Mouse (Mus musculus) right cerebral cortex, postnatal 14 days (tissue): ENCODE results near the gene Rdh1.
A peak's percentile ranks its signal among the peaks of the same experiment; 100 is the strongest.

ENCODE experiments used
- DNase-seq: peaks from one replicate; pipeline ENCODE4 v3.0.0; 2022

Gene Rdh1

DNA sequence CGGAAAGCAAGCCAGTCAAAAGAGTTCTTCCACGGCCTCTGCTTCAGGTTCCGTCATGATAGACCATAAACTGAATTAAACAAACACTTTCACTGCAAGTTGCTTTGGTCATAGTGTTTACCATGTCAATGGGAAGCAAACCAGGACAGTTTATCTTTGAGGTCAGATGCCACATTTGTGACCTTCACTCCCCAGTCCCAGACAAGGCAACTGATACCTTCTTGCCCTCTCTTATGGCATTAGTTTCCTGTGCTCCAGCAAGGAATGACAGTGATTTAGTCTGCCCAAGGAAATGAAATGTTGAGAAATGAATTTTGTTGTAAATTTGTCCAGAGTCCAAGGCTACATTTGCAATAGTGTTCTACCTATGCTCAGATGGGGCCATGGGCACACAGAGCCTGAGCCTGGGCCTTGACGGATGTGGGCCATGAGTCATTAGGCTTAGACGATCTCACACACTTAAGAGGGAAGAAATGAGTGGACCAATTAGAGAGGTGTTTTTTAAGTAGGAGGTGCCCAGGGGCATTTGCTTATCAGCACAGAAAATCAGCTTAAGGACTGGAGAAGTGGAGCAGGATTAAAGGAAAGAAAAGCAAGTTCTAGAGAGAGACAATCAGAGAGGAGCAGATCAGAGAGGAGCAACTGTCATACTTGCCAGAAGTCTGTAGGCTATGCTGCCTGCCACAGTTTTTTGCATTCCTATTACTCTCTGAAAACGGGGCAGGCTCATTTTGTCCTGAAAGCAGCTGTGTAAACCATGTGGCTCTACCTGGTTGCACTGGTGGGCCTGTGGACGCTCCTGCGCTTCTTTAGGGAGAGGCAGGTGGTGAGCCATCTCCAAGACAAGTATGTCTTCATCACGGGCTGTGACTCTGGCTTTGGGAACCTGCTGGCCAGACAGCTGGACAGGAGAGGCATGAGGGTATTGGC is at the start of gene Rdh1, which contains the start of gene Rdh16f1:
Rdh1 (plus strand) TSS at position 541 of the 930 bp plus-strand sequence.
Rdh16f1 (plus strand) TSS at position 607 of the 930 bp plus-strand sequence.
- DNase-seq: no peak

GRCm38 (mm10) chr10:127710331-127710730 is 49.2 kb upstream of the Rdh1 start:
- no peak for DNase-seq

GRCm38 (mm10) chr10:127712736-127713135 is 46.8 kb upstream of the Rdh1 start:
- no peak for DNase-seq

- DNase-seq: no peak
These were observed 37.7 kb upstream of the Rdh1 start for GRCm38 (mm10) chr10:127721671-127722418.

DNA sequence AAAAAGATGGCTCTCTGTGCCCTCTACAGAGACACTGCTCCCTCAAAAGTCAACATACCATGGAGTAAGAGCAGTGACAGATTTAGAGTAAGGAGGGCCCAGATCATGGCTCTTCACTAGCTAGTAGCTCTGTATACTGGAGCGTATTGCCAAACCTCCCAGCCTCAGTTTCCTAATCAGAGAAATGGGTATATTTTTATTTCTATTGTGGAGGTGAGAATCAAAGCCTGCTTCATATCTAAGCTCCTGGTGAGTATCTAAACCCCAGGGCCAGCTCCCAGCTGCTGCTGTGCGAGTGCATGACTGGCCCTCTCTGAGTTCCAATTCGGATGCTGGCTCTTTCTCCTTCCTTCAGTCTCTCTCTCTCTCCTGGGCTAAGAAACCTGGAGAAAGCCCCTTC is 35.3 kb upstream of the Rdh1 start, which contains the start of gene Tac2:
Tac2 (plus strand) TSS at position 301 of the 400 bp plus-strand sequence.
- no peak for DNase-seq

DNA sequence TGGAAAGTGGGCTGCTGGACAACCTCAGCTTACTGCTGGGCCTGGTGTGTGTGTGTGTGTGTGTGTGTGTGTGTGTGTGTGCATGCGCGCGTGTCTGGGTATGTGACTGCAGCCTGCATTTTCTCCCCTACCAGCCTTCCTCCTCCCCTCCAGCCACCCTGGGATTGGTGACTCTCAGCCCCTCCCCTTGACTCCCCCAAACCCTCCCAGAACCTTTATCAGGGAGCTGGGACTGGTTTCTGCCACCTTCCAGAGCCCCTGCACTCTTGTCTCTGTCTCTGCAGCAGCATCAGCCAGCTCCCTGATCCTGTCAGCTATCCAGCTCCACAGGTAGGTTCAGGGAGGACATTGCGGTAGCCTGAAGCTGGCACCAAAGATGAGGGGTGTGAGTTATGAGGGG is 34.4 kb upstream of the Rdh1 start:
- no peak for DNase-seq

GRCm38 (mm10) chr10:127728437-127728836 is 31.1 kb upstream of the Rdh1 start:
- DNase-seq: no peak

- DNase-seq: no peak
These were observed 29.1 kb upstream of the Rdh1 start for GRCm38 (mm10) chr10:127730285-127730932.

DNA sequence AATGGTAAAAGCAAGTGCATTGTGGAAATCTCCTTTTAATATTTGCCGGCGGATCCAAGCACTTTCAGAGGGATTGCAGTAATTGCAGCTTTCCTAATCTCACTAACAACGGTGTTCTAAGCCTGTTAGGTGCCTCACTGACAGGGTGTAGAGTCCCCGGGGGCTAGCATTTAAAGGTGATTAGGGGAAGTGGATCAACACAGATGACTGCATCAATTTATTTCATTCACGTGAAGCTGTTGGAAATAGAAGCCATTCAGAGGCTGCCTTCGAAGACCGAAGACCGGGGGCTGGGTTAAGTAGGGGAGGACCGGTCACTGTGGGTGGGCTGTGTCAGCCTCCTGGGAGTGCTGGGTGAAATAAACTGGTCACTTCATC is 28.6 kb upstream of the Rdh1 start:
- DNase-seq: no peak

DNA sequence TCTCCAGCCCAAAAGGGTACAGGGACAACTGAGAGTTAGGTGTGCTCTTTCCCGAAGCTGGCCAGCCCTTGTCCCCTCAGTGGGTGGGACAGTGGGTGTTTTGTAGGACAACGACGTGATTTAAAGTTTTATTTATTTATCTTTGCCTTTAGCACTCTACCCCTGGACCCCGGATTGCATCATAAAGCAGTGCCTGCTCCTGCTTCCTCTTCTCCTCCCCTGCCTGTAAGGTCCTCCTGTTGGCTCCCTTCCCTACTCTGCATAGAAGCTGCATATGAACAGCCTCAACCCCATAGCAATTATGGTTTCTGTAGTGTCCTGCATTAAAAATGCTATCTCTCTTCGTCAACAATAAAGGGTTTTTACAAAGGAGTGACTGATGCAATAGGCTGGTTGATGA is 28.1 kb upstream of the Rdh1 start:
- no peak for DNase-seq

DNA sequence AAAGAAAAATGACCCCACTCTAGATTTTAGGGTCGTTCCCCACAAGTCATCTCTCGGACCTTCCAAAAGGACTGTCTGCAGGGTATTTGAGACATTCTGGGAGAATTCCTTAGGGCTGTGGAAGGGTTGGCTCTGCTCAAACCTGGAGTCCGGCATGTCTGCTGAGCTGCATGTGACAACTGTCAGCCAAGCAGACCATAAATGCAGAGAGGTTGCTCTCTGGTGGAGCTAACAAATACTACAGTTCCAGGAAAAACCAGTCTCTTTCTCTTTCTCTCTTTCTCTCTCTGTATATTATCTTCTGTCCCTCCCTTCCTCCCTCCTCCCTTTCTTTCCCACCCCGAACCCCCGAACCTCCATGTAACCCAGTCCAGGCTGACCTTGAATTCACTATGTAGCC is 25.1 kb upstream of the Rdh1 start:
- no peak for DNase-seq

DNA sequence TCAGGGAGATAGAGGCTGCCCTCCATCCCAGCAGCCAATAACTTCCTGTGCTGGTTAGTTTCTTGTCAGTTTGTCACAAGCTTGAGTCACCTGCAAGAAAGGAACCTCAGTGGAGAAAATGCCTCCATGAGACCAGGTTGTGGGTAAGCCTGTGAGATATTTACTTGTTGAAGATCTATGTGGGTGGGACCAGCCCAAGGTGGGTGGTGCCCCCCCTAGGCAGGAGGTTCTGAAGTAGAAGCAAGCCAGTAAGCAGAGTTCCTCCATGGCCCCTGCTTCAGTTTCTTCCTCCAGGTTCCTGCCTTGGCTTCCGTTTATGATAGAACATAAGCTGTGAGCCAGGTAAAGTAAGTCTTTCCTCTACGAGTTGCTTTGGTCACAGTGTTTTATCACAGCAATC is 23.3 kb upstream of the Rdh1 start:
- DNase-seq: no peak

DNA sequence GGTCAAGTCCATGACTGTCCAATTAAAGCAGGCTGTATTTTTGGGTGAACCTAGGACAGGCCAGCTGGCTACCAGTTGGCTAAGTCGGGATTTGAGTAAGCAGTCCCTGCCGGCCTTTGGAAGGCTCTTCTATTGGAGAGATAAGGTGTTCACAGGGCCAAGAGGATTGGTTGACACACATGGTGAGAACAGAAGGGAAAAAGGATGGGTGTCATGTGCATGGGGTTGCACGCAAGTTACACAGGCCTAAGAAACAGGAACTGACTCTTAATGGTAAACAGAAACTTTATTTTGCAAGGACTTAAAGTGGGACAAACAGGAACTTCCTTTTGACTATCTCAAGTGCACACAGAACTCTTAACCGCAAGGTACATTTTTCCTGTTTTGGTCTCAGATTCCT is 22.6 kb upstream of the Rdh1 start:
- DNase-seq: no peak

DNA sequence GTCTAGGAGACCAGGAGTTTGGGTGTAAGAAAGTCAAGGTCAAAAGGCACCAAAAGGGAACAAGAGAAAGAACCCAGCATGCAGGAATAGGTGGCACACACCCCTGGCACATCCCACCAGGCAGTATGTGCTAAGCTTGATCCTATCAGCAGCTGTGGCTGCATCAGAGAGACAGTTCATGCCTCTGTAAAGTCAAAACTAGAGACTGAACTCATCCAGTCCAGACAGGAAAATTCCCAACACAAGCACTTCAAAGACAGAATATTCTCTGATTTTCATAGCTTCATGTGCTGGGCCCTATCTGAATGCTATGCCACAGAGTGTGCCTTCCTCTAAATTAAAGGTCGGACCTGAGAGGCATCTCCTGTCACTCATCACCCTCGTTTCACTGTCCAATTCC is 22.0 kb upstream of the Rdh1 start:
- no peak for DNase-seq

DNA sequence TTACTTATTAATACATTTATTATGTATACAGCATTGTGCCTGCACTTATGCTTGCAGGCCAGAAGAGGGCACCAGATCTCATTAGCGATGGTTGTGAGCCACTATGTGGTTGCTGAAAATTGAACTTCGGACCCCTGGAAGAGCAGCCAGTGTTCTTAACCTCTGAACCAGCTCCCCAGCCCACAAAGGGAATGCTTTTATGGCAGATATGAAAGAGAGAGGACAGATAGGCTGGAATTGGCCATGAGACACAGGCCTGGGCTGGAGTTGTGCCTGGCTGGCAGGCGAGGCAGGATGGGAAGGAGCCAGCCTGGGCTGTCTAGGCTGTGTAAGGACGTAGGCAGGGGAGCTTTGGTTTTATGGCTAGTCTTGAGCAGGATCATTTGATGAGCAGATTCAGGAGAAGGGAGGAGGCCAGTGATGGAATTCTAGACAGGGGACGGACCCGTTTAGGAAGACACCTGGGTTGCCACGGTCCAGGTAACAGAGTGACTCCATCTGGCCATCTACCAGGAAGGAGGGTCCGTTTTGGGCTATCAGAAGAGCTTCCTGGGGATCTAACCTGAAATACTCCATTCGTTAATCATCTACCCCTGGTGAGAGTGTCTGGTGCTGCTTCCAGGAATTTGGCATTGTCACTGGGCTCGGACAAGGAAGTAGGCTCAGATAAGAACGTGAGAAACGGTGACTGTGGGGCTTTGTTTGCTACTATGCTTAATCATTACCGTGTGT is 21.2 kb upstream of the Rdh1 start:
- DNase-seq: no peak

- peak; percentile 81 for DNase-seq
These were observed 20.3 kb upstream of the Rdh1 start, which contains the start of gene Zbtb39 for GRCm38 (mm10) chr10:127739083-127739660. Gene Zbtb39, plus strand, starts transcription at chr10:127739538.

- DNase-seq: no peak
These were observed 19.8 kb upstream of the Rdh1 start for GRCm38 (mm10) chr10:127739661-127740161.

DNA sequence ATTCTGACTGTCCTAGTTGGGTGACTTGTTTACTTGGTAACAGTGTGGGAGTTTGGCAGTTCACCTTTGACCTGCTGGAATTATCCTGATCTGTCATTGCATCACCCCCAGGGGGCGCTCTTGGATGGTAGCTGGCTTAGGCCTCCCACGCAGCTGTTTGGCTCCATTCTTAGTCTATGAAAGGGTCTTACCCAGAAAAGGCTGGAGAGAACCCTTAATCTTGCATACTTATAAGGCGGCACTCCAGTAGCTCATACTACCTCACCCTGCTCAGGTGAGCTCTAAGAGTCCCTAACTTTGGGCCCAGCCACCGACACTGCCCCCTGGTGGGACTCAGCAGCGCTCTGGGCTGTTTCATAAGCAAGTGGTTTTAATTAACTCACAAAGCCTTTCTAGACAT is 14.9 kb upstream of the Rdh1 start:
- no peak for DNase-seq

- DNase-seq: no peak
These were observed 13.6 kb upstream of the Rdh1 start for GRCm38 (mm10) chr10:127745886-127746285.

- no peak for DNase-seq
These were observed 12.3 kb upstream of the Rdh1 start for GRCm38 (mm10) chr10:127747254-127747653.

DNA sequence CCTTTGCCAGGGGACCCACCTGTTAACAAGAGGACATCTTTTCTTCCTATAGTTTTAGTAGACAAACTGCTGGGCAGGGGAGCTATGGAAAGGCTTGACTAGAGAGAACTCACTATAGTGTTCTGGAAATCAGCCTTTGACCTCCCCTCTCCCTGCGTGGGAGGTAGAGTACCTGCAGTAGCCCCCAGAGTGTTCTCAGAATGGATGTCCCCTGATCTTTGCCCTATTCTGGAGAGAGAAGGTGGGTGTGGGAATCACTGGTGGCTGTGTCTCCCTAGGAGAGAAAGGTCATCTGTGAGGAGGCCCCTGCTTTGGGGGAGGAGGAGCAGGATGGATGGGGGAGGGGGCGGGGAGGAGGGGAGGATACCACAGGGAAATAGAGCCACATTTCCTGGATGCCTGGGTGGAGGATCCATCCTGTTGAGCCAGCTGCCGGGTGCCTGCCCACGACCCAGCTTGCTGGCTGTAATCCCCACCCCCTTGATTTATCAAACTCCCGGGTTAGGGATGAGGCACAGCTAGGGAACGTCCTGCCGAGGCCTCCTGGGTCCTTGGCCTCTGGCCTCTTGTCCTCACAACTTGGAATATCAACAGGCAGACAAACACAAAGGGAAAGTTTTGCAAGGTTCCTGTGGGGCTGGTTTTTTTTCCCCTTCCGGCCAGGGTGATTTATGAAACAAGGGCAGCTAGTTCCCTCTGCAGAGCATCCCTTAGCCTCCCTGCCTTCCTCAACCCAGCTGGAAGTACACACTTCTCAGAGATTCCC is 10.5 kb upstream of the Rdh1 start:
- no peak for DNase-seq
